Mouse (Mus musculus) neural tube, embryonic 10.5 days (tissue): ENCODE data around the gene Map4k2.

Experiments used
- DNase-seq: peaks from one replicate; pipeline ENCODE4 v3.0.0-alpha.2; 2017; ENCODE audit warnings: low spot score; ENCODE audit errors: extremely low spot score

Map4k2 gene

GRCm38 (mm10) chr19:6400096-6401086 is 59.5 kb downstream of the Map4k2 start:
- no peak for DNase-seq

- DNase-seq = peak; percentile 78
Observed at GRCm38 (mm10) chr19:6401131-6401815, 60.3 kb downstream of the Map4k2 start.

GRCm38 (mm10) chr19:6401951-6402350 is 61.0 kb downstream of the Map4k2 start:
- DNase-seq = no peak

GRCm38 (mm10) chr19:6403869-6404268 is 62.9 kb downstream of the Map4k2 start:
- no peak for DNase-seq
